Mouse (Mus musculus) neural tube, embryonic 11.5 days (tissue): ENCODE data around the gene Fam204a. TPM values are rescaled to one million over a fixed set of nuclear protein-coding genes. Genes with fewer than 3 reads are reported as not detected.

Source experiments
- ATAC-seq: fragments of 200-750 bp; cut with Nextera tagmentation; 2 replicates; pipeline ENCODE4 v1.8.0; 2017; ENCODE audit warnings: moderate number of reproducible peaks, mild to moderate bottlenecking, moderate TSS enrichment, moderate library complexity; ENCODE audit not compliant: insufficient read depth, low FRiP score, low TSS enrichment
- DNase-seq: peaks from one replicate; pipeline ENCODE4 v3.0.0-alpha.2; 2015; ENCODE audit warnings: low spot score
- H3K27ac ChIP-seq: fragments of 300-500 bp; sonication (generic); 2 replicates; pipeline ENCODE4 v1.5.1; 2014; ENCODE audit warnings: low read depth, mild to moderate bottlenecking, low read length
- H3K27me3 ChIP-seq: fragments of 300-500 bp; sonication (generic); 2 replicates; pipeline ENCODE4 v1.6.1; 2014; ENCODE audit warnings: mild to moderate bottlenecking, low read length, mixed read lengths; ENCODE audit not compliant: control insufficient read depth, insufficient read depth
- H3K36me3 ChIP-seq: fragments of 300-500 bp; sonication (generic); 2 replicates; pipeline ENCODE4 v1.6.1; 2014; ENCODE audit warnings: mild to moderate bottlenecking, low read length, moderate library complexity, mixed read lengths; ENCODE audit not compliant: control insufficient read depth, insufficient read depth
- H3K4me1 ChIP-seq: fragments of 300-500 bp; sonication (generic); 2 replicates; pipeline ENCODE4 v1.6.1; 2014; ENCODE audit warnings: low read length, mixed read lengths; ENCODE audit not compliant: control insufficient read depth, insufficient read depth
- H3K4me2 ChIP-seq: fragments of 300-500 bp; sonication (generic); 2 replicates; pipeline ENCODE4 v1.6.1; 2014; ENCODE audit warnings: low read depth, mild to moderate bottlenecking, moderate library complexity
- H3K4me3 ChIP-seq: fragments of 300-500 bp; sonication (generic); 2 replicates; pipeline ENCODE4 v1.5.1; 2014; ENCODE audit warnings: low read depth, low read length
- H3K9ac ChIP-seq: fragments of 300-500 bp; sonication (generic); 2 replicates; pipeline ENCODE4 v1.6.1; 2014; ENCODE audit warnings: mild to moderate bottlenecking, low read length
- H3K9me3 ChIP-seq: fragments of 300-500 bp; sonication (generic); 2 replicates; pipeline ENCODE4 v1.6.1; 2016; ENCODE audit warnings: low read length; ENCODE audit not compliant: control insufficient read depth
- WGBS: fragments of 180-500 bp; shearing (Covaris S2); extraction: QIAGEN DNeasy Blood & Tissue Kit; methylation state at CpG from one replicate; pipeline ENCODE4 v1.1.7; 2014; 5-methylcytosine and 5-hydroxymethylcytosine counted together
- polyA plus RNA-seq: library from polyadenylated mRNA; unstranded; fragments of >200 nt; fragmentation: Nextera tagmentation; extraction: Ambion mirVana; gene quantifications from 2 replicates; pipeline ENCODE4 v1.2.1, GENCODE M21; 2014

The Fam204a gene
- polyA plus RNA-seq = 74.9 and 82.6 TPM in 2 replicates

- peak; percentile 95 for DNase-seq
- Histone ChIP-seq H3K9me3 (no peaks in the 10 kb centered on the region), H3K36me3 (no peaks in the 10 kb centered on the region), H3K27me3 (no peaks in the 10 kb centered on the region), H3K4me2 (peak within 1 kb of the TSS; percentile 47), H3K27ac (peak within 1 kb of the TSS; percentile 97), H3K4me1 (peaks cover 8% of the 10 kb centered on the region; the same call in 1 of the 2 replicates), H3K9ac (peak within 1 kb of the TSS; percentile 94), H3K4me3 (peak within 1 kb of the TSS; percentile 82)
- WGBS = under 1% methylated on average over 68 of the region's 68 CpGs
- peak; percentile 100 for ATAC-seq
Observed at GRCm38 (mm10) chr19:60225899-60226844, at the start of gene Fam204a. Gene Fam204a (minus strand): TSS chr19:60226701.

GRCm38 (mm10) chr19:60265789-60266188 is 39.3 kb upstream of the Fam204a start:
- no peak overlapping the region for H3K27ac ChIP-seq
- no peak for DNase-seq
- no peak overlapping the region for H3K4me2 ChIP-seq
- WGBS = 64% methylated on average over 1 of the region's 1 CpGs
- H3K4me3 ChIP-seq = no peak overlapping the region
- H3K36me3 ChIP-seq = no peaks in the 10 kb centered on the region
- no peak for ATAC-seq
- no peaks in the 10 kb centered on the region for H3K4me1 ChIP-seq
- H3K27me3 ChIP-seq = no peaks in the 10 kb centered on the region
- no peak overlapping the region for H3K9ac ChIP-seq
- H3K9me3 ChIP-seq = no peaks in the 10 kb centered on the region

GRCm38 (mm10) chr19:60260689-60261088 is 34.2 kb upstream of the Fam204a start:
- Histone ChIP-seq H3K9me3 (no peaks in the 10 kb centered on the region), H3K27ac (no peak overlapping the region), H3K36me3 (no peaks in the 10 kb centered on the region), H3K27me3 (no peaks in the 10 kb centered on the region), H3K4me2 (no peak overlapping the region), H3K4me3 (no peak overlapping the region), H3K4me1 (no peaks in the 10 kb centered on the region), H3K9ac (no peak overlapping the region)
- DNase-seq (no peak), ATAC-seq (no peak)
- WGBS = 73% methylated on average over 5 of the region's 5 CpGs

GRCm38 (mm10) chr19:60252021-60252420 is 25.5 kb upstream of the Fam204a start:
- no peak overlapping the region for H3K27ac ChIP-seq
- 41% methylated on average over 2 of the region's 2 CpGs for WGBS
- ATAC-seq (no peak), DNase-seq (no peak)
- no peaks in the 10 kb centered on the region for H3K9me3 ChIP-seq
- H3K4me1 ChIP-seq = no peaks in the 10 kb centered on the region
- no peaks in the 10 kb centered on the region for H3K36me3 ChIP-seq
- no peak overlapping the region for H3K4me3 ChIP-seq
- H3K9ac ChIP-seq = no peak overlapping the region
- no peaks in the 10 kb centered on the region for H3K27me3 ChIP-seq
- no peak overlapping the region for H3K4me2 ChIP-seq

GRCm38 (mm10) chr19:60251197-60251596 is 24.7 kb upstream of the Fam204a start:
- whole genome bisulfite sequencing = 77% methylated on average over 9 of the region's 9 CpGs
- Histone ChIP-seq H3K4me1 (no peaks in the 10 kb centered on the region), H3K9me3 (no peaks in the 10 kb centered on the region), H3K27ac (no peak overlapping the region), H3K4me2 (no peak overlapping the region), H3K36me3 (no peaks in the 10 kb centered on the region), H3K9ac (no peak overlapping the region), H3K27me3 (no peaks in the 10 kb centered on the region), H3K4me3 (no peak overlapping the region)
- ATAC-seq = no peak
- DNase-seq = no peak

- Histone ChIP-seq H3K4me3 (no peak overlapping the region), H3K4me2 (no peak overlapping the region), H3K27me3 (no peaks in the 10 kb centered on the region), H3K27ac (no peak overlapping the region), H3K36me3 (no peaks in the 10 kb centered on the region), H3K9me3 (no peaks in the 10 kb centered on the region), H3K9ac (no peak overlapping the region), H3K4me1 (no peaks in the 10 kb centered on the region)
- ATAC-seq (no peak), DNase-seq (no peak)
- 76% methylated on average over 3 of the region's 3 CpGs for WGBS
Observed at GRCm38 (mm10) chr19:60245250-60245649, 18.7 kb upstream of the Fam204a start.

- H3K9ac ChIP-seq = no peak overlapping the region
- DNase-seq (no peak), ATAC-seq (no peak)
- H3K27ac ChIP-seq = no peak overlapping the region
- H3K4me3 ChIP-seq = no peak overlapping the region
- no peaks in the 10 kb centered on the region for H3K36me3 ChIP-seq
- H3K4me2 ChIP-seq = no peak overlapping the region
- no peaks in the 10 kb centered on the region for H3K9me3 ChIP-seq
- no peaks in the 10 kb centered on the region for H3K27me3 ChIP-seq
- no peaks in the 10 kb centered on the region for H3K4me1 ChIP-seq
- WGBS = 65% methylated on average over 7 of the region's 7 CpGs
Observed at GRCm38 (mm10) chr19:60242620-60243019, 16.1 kb upstream of the Fam204a start.

- H3K9me3 ChIP-seq = no peaks in the 10 kb centered on the region
- H3K27ac ChIP-seq = no peak overlapping the region
- no peak overlapping the region for H3K4me2 ChIP-seq
- DNase-seq (no peak), ATAC-seq (no peak)
- WGBS = 79% methylated on average over 7 of the region's 7 CpGs
- H3K4me3 ChIP-seq = no peak overlapping the region
- H3K9ac ChIP-seq = no peak overlapping the region
- H3K4me1 ChIP-seq = no peaks in the 10 kb centered on the region
- H3K36me3 ChIP-seq = no peaks in the 10 kb centered on the region
- no peaks in the 10 kb centered on the region for H3K27me3 ChIP-seq
Observed at GRCm38 (mm10) chr19:60241916-60242602, 15.6 kb upstream of the Fam204a start.
